8 mouse cellular contexts compared by ENCODE assay signal in genomic region chrX:150458136-150458535, GRCm38 (mm10). TPM values are rescaled to one million over a fixed set of nuclear protein-coding genes. Genes with fewer than 3 reads are reported as not detected.
A peak's percentile ranks its signal among the peaks of the same experiment; 100 is the strongest.
DNase-seq lines count a peak whose midpoint lies in the region; ATAC-seq and TF ChIP-seq lines count a peak whose summit lies in the region.

No protein-coding gene starts in this region.

- H3K9me3 ChIP-seq in lung, embryonic 16.5 days (ENCODE audit: control insufficient read depth, low read length) = no peaks in the 10 kb centered on the region
- H3K9me3 ChIP-seq in limb, embryonic 14.5 days (ENCODE audit: control insufficient read depth, low read length) = no peaks in the 10 kb centered on the region
- no peaks in the 10 kb centered on the region for H3K9me3 ChIP-seq in stomach, postnatal 0 days (ENCODE audit: control insufficient read depth, low read length)

- TF ChIP-seq EP300 in stomach, postnatal 0 days (optimal IDR thresholded peaks at IDR 0.05) = no peak

- no peak for DNase-seq in cerebellum, adult 9-10 months
- no peak for DNase-seq in lung, adult 2 months
- DNase-seq in limb, embryonic 14.5 days (ENCODE audit: low spot score) = no peak
- no peak for DNase-seq in stomach, postnatal 0 days (ENCODE audit: low spot score)
- DNase-seq in layer of hippocampus, postnatal 36 days = no peak
- DNase-seq in lung, postnatal 14 days = no peak

- ATAC-seq in cerebellum, adult (ENCODE audit: insufficient number of reproducible peaks, low FRiP score, low TSS enrichment) = 0 out of 2 replicates have a peak, but pooled peaks have one; percentile 17
- ATAC-seq in lung, embryonic 16.5 days (ENCODE audit: low read depth) = no peak
- no peak for ATAC-seq in limb, embryonic 14.5 days (ENCODE audit: low FRiP score, low read depth)
- ATAC-seq in stomach, postnatal 0 days (ENCODE audit: low FRiP score, low TSS enrichment) = no peak

- 33% methylated on average over 3 of the region's 3 CpGs for WGBS in lung, embryonic 16.5 days
- WGBS in lung, adult 2 months = 44% methylated on average over 3 of the region's 3 CpGs
- WGBS in limb, embryonic 14.5 days = 32% methylated on average over 3 of the region's 3 CpGs
- 35% methylated on average over 3 of the region's 3 CpGs for WGBS in stomach, postnatal 0 days

- H3K4me3 ChIP-seq in lung, embryonic 16.5 days (ENCODE audit: low read length) = peak overlapping the region; percentile 24; the same call in 1 of the 2 replicates
- H3K4me3 ChIP-seq in lung, adult 2 months (replicated peaks; ENCODE audit: extremely low read depth, low read depth, low read length) = no peak overlapping the region
- peak overlapping the region; percentile 37 for H3K4me3 ChIP-seq in limb, embryonic 14.5 days (replicated peaks; ENCODE audit: low read length)
- H3K4me3 ChIP-seq in stomach, postnatal 0 days (ENCODE audit: low read depth, low read length) = no peak overlapping the region

- no peak for TF ChIP-seq CTCF in lung, adult 2 months (IDR thresholded peaks at IDR 0.05; ENCODE audit: insufficient read depth, low read length)
- TF ChIP-seq CTCF in stomach, postnatal 0 days (IDR thresholded peaks at IDR 0.05; ENCODE audit: low read depth) = no peak

- H3K4me1 ChIP-seq in lung, embryonic 16.5 days (replicated peaks; ENCODE audit: control insufficient read depth, insufficient read depth, low read length) = no peaks in the 10 kb centered on the region
- peaks cover 2% of the 10 kb centered on the region; the same call in 1 of the 2 replicates for H3K4me1 ChIP-seq in lung, adult 2 months (ENCODE audit: control insufficient read depth, insufficient read depth, low read length)
- no peaks in the 10 kb centered on the region for H3K4me1 ChIP-seq in limb, embryonic 14.5 days (ENCODE audit: control insufficient read depth, insufficient read depth, low read length)
- no peaks in the 10 kb centered on the region for H3K4me1 ChIP-seq in stomach, postnatal 0 days (replicated peaks; ENCODE audit: control insufficient read depth, insufficient read depth)

- no peaks in the 10 kb centered on the region for H3K36me3 ChIP-seq in lung, embryonic 16.5 days (ENCODE audit: control insufficient read depth, insufficient read depth, low read length)
- H3K36me3 ChIP-seq in limb, embryonic 14.5 days (ENCODE audit: control insufficient read depth, insufficient read depth, low read length) = no peaks in the 10 kb centered on the region
- no peaks in the 10 kb centered on the region for H3K36me3 ChIP-seq in stomach, postnatal 0 days (ENCODE audit: control insufficient read depth, insufficient read depth, low read length)

- peak overlapping the region; percentile 40 for H3K4me2 ChIP-seq in lung, embryonic 16.5 days (ENCODE audit: low read depth, low read length)
- H3K4me2 ChIP-seq in limb, embryonic 14.5 days (replicated peaks; ENCODE audit: low read depth, low read length, severe bottlenecking) = peak overlapping the region; percentile 44
- peak overlapping the region; percentile 17; the same call in 1 of the 2 replicates for H3K4me2 ChIP-seq in stomach, postnatal 0 days (replicated peaks; ENCODE audit: low read depth)

- H3K27me3 ChIP-seq in lung, embryonic 16.5 days (ENCODE audit: control insufficient read depth, insufficient read depth, low read depth, low read length) = no peaks in the 10 kb centered on the region
- no peaks in the 10 kb centered on the region for H3K27me3 ChIP-seq in limb, embryonic 14.5 days (ENCODE audit: control insufficient read depth, insufficient read depth, low read length)
- H3K27me3 ChIP-seq in stomach, postnatal 0 days (ENCODE audit: control insufficient read depth, insufficient read depth, low read length) = no peaks in the 10 kb centered on the region

- H3K27ac ChIP-seq in lung, embryonic 16.5 days (ENCODE audit: low read length) = no peak overlapping the region
- peak overlapping the region; percentile 33; the same call in 1 of the 2 replicates for H3K27ac ChIP-seq in limb, embryonic 14.5 days (replicated peaks; ENCODE audit: low read depth, low read length)
- H3K27ac ChIP-seq in stomach, postnatal 0 days (replicated peaks) = no peak overlapping the region

- TF ChIP-seq POLR2A in lung, adult 2 months (IDR thresholded peaks at IDR 0.05; ENCODE audit: borderline replicate concordance, extremely low read depth, low read depth, low read length) = no peak
- no peak for TF ChIP-seq POLR2A in limb, embryonic 14.5 days (IDR thresholded peaks at IDR 0.05; ENCODE audit: borderline replicate concordance, extremely low read depth, insufficient read depth, insufficient read length)

- H3K9ac ChIP-seq in lung, embryonic 16.5 days (ENCODE audit: low read length) = no peak overlapping the region
- H3K9ac ChIP-seq in limb, embryonic 14.5 days (ENCODE audit: low read depth, low read length, severe bottlenecking) = no peak overlapping the region
- no peak overlapping the region for H3K9ac ChIP-seq in stomach, postnatal 0 days (ENCODE audit: low read length)

RNA-seq across cellular contexts. Expression of gene Tmem29, which starts 0.8 kb away (rescaled TPM):
- polyA plus RNA-seq in lung, embryonic 16.5 days (2015; fragmentation: Nextera tagmentation; extraction: Ambion mirVana) = 31.9 and 34.0 TPM in 2 replicates
- 1.8 and 4.5 TPM in 2 replicates for polyA plus RNA-seq in lung, adult 2 months (2012; rRNA removed)
- 29.3 and 36.2 TPM in 2 replicates for polyA plus RNA-seq in limb, embryonic 14.5 days (2012; rRNA removed)
- polyA plus RNA-seq in limb, embryonic 14.5 days (2014; fragmentation: Nextera tagmentation; extraction: Ambion mirVana) = 35.4 and 47.6 TPM in 2 replicates
- 18.7 and 19.8 TPM in 2 replicates for polyA plus RNA-seq in stomach, postnatal 0 days (2015; fragmentation: Nextera tagmentation; extraction: Ambion mirVana)
- 10 to 100 TPM; 40.6 to 51.4 TPM for total RNA-seq in layer of hippocampus, postnatal 36 days (2021)

Comparison
In these comparisons a context has a peak if more than half of its experiments do, and no peak if none do; other contexts are left out.
1. H3K4me3 ChIP-seq: peak in lung, embryonic 16.5 days (single experiment) and limb, embryonic 14.5 days (single experiment); none in lung, adult 2 months (single experiment) and stomach, postnatal 0 days (single experiment).
2. Peak in every context shown above with its lines, with median percentiles within 50 percentile points of each other: H3K4me2 ChIP-seq.